Mouse (Mus musculus) megakaryocyte, embryonic 14.5 days (primary cell): Measurements from ENCODE around the gene Gm14569. TPM values are rescaled to one million over a fixed set of nuclear protein-coding genes. Genes with fewer than 3 reads are reported as not detected.

Source experiments
- H3K27me3 ChIP-seq: replicated peaks from 2 replicates; pipeline ENCODE3; 2012; ENCODE audit warnings: inconsistent platforms
- H3K36me3 ChIP-seq: replicated peaks from 2 replicates; pipeline ENCODE3; 2012; ENCODE audit warnings: low read length, inconsistent platforms, mixed read lengths
- H3K4me1 ChIP-seq: 2 replicates; pipeline ENCODE4 v1.6.1; 2012; ENCODE audit warnings: inconsistent platforms
- H3K4me3 ChIP-seq: replicated peaks from 2 replicates; pipeline ENCODE3; 2012; ENCODE audit warnings: moderate library complexity, mild to moderate bottlenecking, inconsistent platforms
- H3K9me3 ChIP-seq: 2 replicates; pipeline ENCODE4 v1.6.1; 2012; ENCODE audit warnings: inconsistent platforms
- FLI1 ChIP-seq: IDR thresholded peaks from 2 replicates; pipeline ENCODE4 v1.6.1; 2012; ENCODE audit warnings: low read length, inconsistent platforms, mixed read lengths
- GATA1 ChIP-seq: IDR thresholded peaks from 3 replicates; pipeline ENCODE4 v1.6.1; 2012; ENCODE audit warnings: mixed read lengths, low read length, inconsistent platforms, borderline replicate concordance
- polyA plus RNA-seq: library from polyadenylated mRNA; stranded (reverse); fragments of >175 nt; gene quantifications from 2 replicates; pipeline ENCODE4 v1.2.3, GENCODE M21; 2012; ENCODE audit warnings: low replicate concordance; ENCODE audit not compliant: insufficient read depth

Gene Gm14569
- polyA plus RNA-seq = not detected in 2 replicates

GRCm38 (mm10) chrX:36491730-36492129, at the start of gene Gm14569:
Gene Gm14569 (minus strand): TSS chrX:36491830.
- Histone ChIP-seq H3K9me3 (no peaks in the 10 kb centered on the region), H3K4me3 (no peak within 1 kb of the TSS), H3K4me1 (peaks cover 13% of the 10 kb centered on the region; the same call in 1 of the 2 replicates), H3K27me3 (no peaks in the 10 kb centered on the region), H3K36me3 (no peaks in the 10 kb centered on the region)
- TF ChIP-seq FLI1 (no peak), GATA1 (no peak)

- Histone ChIP-seq H3K4me3 (no peak overlapping the region), H3K36me3 (no peaks in the 10 kb centered on the region), H3K27me3 (peaks cover 8% of the 10 kb centered on the region), H3K4me1 (peaks cover 5% of the 10 kb centered on the region; the same call in 1 of the 2 replicates), H3K9me3 (no peaks in the 10 kb centered on the region)
- TF ChIP-seq FLI1 (no peak), GATA1 (no peak)
Measured at GRCm38 (mm10) chrX:36534514-36534913, 42.9 kb upstream of the Gm14569 start.

- H3K4me1 ChIP-seq = peaks cover 5% of the 10 kb centered on the region; the same call in 1 of the 2 replicates
- no peaks in the 10 kb centered on the region for H3K36me3 ChIP-seq
- no peak for TF ChIP-seq GATA1
- TF ChIP-seq FLI1 = no peak
- peaks cover 12% of the 10 kb centered on the region for H3K27me3 ChIP-seq
- no peak overlapping the region for H3K4me3 ChIP-seq
- H3K9me3 ChIP-seq = no peaks in the 10 kb centered on the region
Measured at GRCm38 (mm10) chrX:36533744-36534143, 42.1 kb upstream of the Gm14569 start.

GRCm38 (mm10) chrX:36530251-36530650, 38.6 kb upstream of the Gm14569 start:
- TF ChIP-seq FLI1 (no peak), GATA1 (no peak)
- H3K4me3 ChIP-seq = no peak overlapping the region
- H3K4me1 ChIP-seq = peaks cover 5% of the 10 kb centered on the region; the same call in 1 of the 2 replicates
- no peaks in the 10 kb centered on the region for H3K9me3 ChIP-seq
- no peaks in the 10 kb centered on the region for H3K36me3 ChIP-seq
- H3K27me3 ChIP-seq = peaks cover 23% of the 10 kb centered on the region

GRCm38 (mm10) chrX:36523729-36524128, 32.1 kb upstream of the Gm14569 start:
- Histone ChIP-seq H3K27me3 (peaks cover 24% of the 10 kb centered on the region), H3K36me3 (no peaks in the 10 kb centered on the region), H3K4me1 (peaks cover 4% of the 10 kb centered on the region; the same call in 1 of the 2 replicates), H3K9me3 (no peaks in the 10 kb centered on the region), H3K4me3 (no peak overlapping the region)
- no peak for TF ChIP-seq GATA1
- no peak for TF ChIP-seq FLI1

- H3K4me3 ChIP-seq = no peak overlapping the region
- TF ChIP-seq FLI1 (no peak), GATA1 (no peak)
Measured at GRCm38 (mm10) chrX:36513726-36514125, 22.1 kb upstream of the Gm14569 start.

GRCm38 (mm10) chrX:36513231-36513630, 21.6 kb upstream of the Gm14569 start:
- H3K4me3 ChIP-seq = no peak overlapping the region
- no peaks in the 10 kb centered on the region for H3K36me3 ChIP-seq
- no peak for TF ChIP-seq GATA1
- no peaks in the 10 kb centered on the region; the same call in 1 of the 2 replicates for H3K4me1 ChIP-seq
- peaks cover 16% of the 10 kb centered on the region for H3K27me3 ChIP-seq
- H3K9me3 ChIP-seq = no peaks in the 10 kb centered on the region

More at GRCm38 (mm10) chrX:36513726-36514125, 22.1 kb upstream of the Gm14569 start:
- Histone ChIP-seq H3K9me3 (no peaks in the 10 kb centered on the region), H3K27me3 (peaks cover 21% of the 10 kb centered on the region), H3K4me1 (no peaks in the 10 kb centered on the region; the same call in 1 of the 2 replicates), H3K36me3 (no peaks in the 10 kb centered on the region)

GRCm38 (mm10) chrX:36506863-36507262, 15.2 kb upstream of the Gm14569 start:
- TF ChIP-seq FLI1 (no peak), GATA1 (no peak)
- H3K27me3 ChIP-seq = no peaks in the 10 kb centered on the region
- no peak overlapping the region for H3K4me3 ChIP-seq
- H3K4me1 ChIP-seq = no peaks in the 10 kb centered on the region; the same call in 1 of the 2 replicates
- H3K9me3 ChIP-seq = no peaks in the 10 kb centered on the region
- H3K36me3 ChIP-seq = no peaks in the 10 kb centered on the region

GRCm38 (mm10) chrX:36489506-36489905, 2.1 kb downstream of the Gm14569 start:
- TF ChIP-seq GATA1 = no peak
- TF ChIP-seq FLI1 = no peak
- Histone ChIP-seq H3K4me1 (peaks cover 13% of the 10 kb centered on the region; the same call in 1 of the 2 replicates), H3K36me3 (no peaks in the 10 kb centered on the region), H3K27me3 (no peaks in the 10 kb centered on the region), H3K4me3 (no peak overlapping the region), H3K9me3 (no peaks in the 10 kb centered on the region)

GRCm38 (mm10) chrX:36487996-36488395, 3.6 kb downstream of the Gm14569 start:
- no peak overlapping the region for H3K4me3 ChIP-seq
- no peaks in the 10 kb centered on the region for H3K27me3 ChIP-seq
- no peaks in the 10 kb centered on the region for H3K9me3 ChIP-seq
- H3K36me3 ChIP-seq = no peaks in the 10 kb centered on the region
- TF ChIP-seq FLI1 (no peak), GATA1 (no peak)
- peaks cover 13% of the 10 kb centered on the region; the same call in 1 of the 2 replicates for H3K4me1 ChIP-seq
